Mouse (Mus musculus): ENCODE measurements around the gene Lca5. TPM values are rescaled to one million over a fixed set of nuclear protein-coding genes. Genes with fewer than 3 reads are reported as not detected.

Lca5 gene
- polyA plus RNA-seq, 1 experiment from 2014 or later, result 2.9 TPM

DNA sequence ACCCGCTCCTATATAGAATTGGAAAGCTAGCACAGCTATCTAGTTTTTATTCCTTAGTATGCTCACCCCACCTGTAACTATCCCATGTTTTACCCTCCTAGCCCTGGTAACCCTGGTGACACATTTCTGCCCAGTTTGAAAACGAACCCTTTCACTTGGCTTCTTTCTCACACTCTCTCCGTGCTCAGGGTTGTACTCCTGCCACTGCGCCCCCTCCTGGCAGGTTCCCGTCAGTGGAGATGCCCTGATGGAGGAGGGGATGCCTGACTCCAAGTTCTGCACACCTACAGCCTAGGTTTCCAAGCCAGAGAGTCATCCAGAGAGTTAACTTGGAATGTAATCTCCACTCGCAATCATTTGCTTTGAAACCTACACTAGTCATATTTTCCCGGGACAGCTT lies 7.3 kb downstream of the Lca5 start:
- 61% methylated on average over 7 of the region's 7 CpGs for WGBS
- ATAC-seq, result no peak
- Histone ChIP-seq H3K27ac (ENCODE audit: low read depth, low read length) (no peak overlapping the region), H3K4me1 (replicated peaks; ENCODE audit: control insufficient read depth, insufficient read depth, low read length) (no peaks in the 10 kb centered on the region), H3K27me3 (replicated peaks; ENCODE audit: control insufficient read depth, insufficient read depth, low read length) (no peaks in the 10 kb centered on the region), H3K9ac (ENCODE audit: low read depth, low read length) (no peak overlapping the region), H3K36me3 (ENCODE audit: control insufficient read depth, insufficient read depth) (no peaks in the 10 kb centered on the region), H3K4me3 (ENCODE audit: low read depth, low read length) (no peak overlapping the region), H3K9me3 (ENCODE audit: control insufficient read depth) (no peaks in the 10 kb centered on the region), H3K4me2 (replicated peaks; ENCODE audit: low read depth) (no peak overlapping the region)
- TF ChIP-seq CTCF (IDR thresholded peaks at IDR 0.05; ENCODE audit: low read depth), result peak; percentile 66

DNA sequence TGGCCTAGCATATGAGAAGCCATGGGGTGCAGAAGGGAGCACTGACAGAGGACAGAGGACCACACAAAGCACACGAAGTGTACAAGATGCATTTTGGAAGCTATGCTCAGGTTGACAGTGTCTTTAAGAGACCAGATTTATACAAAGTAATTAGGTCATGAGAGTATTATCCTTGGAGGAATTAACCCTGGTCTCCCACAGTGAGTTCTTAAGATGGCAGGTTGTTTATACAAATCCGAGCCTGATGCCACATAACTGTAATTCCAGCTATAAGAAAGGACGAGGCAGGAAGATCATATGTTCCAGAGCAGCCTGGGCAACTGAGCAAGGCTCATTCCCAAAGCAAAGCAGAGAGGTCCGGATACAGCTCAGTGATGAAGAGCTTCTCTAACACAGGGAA lies 13.0 kb downstream of the Lca5 start:
- ATAC-seq, result no peak
- no peak for TF ChIP-seq CTCF (IDR thresholded peaks at IDR 0.05; ENCODE audit: low read depth)
- 0 out of 2 replicates have a peak, but pooled peaks cover 2% of the 10 kb centered on the region for H3K9me3 ChIP-seq (ENCODE audit: control insufficient read depth)
- no peaks in the 10 kb centered on the region for H3K4me1 ChIP-seq (replicated peaks; ENCODE audit: control insufficient read depth, insufficient read depth, low read length)
- no peak overlapping the region for H3K9ac ChIP-seq (ENCODE audit: low read depth, low read length)
- no peak overlapping the region for H3K27ac ChIP-seq (ENCODE audit: low read depth, low read length)
- no peaks in the 10 kb centered on the region for H3K27me3 ChIP-seq (replicated peaks; ENCODE audit: control insufficient read depth, insufficient read depth, low read length)
- no peak overlapping the region for H3K4me3 ChIP-seq (ENCODE audit: low read depth, low read length)
- WGBS, result 77% methylated on average over 4 of the region's 4 CpGs
- no peak overlapping the region for H3K4me2 ChIP-seq (replicated peaks; ENCODE audit: low read depth)
- no peaks in the 10 kb centered on the region for H3K36me3 ChIP-seq (ENCODE audit: control insufficient read depth, insufficient read depth)

DNA sequence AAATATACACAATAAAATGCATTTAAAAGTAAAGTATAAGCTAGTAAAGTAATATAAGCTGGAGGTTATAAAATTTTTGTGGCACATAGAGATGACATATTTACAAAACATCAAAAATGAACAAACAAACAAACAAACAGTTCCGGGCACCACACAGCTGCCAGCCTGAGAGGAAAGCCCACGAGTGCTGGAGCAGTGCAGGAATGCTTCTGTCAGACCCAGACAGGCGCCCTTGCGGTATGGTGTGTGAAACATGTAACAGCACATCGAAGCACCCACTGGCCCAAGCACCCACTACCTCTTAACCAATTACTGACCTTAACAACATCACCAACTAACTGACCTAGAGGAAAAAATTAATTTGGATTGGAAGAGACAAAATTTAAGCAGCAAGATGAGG lies 22.0 kb downstream of the Lca5 start:
- Histone ChIP-seq H3K36me3 (ENCODE audit: control insufficient read depth, insufficient read depth) (no peaks in the 10 kb centered on the region), H3K4me3 (ENCODE audit: low read depth, low read length) (no peak overlapping the region), H3K4me1 (replicated peaks; ENCODE audit: control insufficient read depth, insufficient read depth, low read length) (no peaks in the 10 kb centered on the region), H3K9ac (ENCODE audit: low read depth, low read length) (no peak overlapping the region), H3K27ac (ENCODE audit: low read depth, low read length) (no peak overlapping the region), H3K4me2 (replicated peaks; ENCODE audit: low read depth) (no peak overlapping the region), H3K9me3 (ENCODE audit: control insufficient read depth) (no peaks in the 10 kb centered on the region), H3K27me3 (replicated peaks; ENCODE audit: control insufficient read depth, insufficient read depth, low read length) (no peaks in the 10 kb centered on the region)
- ATAC-seq, result no peak
- no peak for TF ChIP-seq CTCF (IDR thresholded peaks at IDR 0.05; ENCODE audit: low read depth)
- WGBS, result 78% methylated on average over 5 of the region's 5 CpGs

DNA sequence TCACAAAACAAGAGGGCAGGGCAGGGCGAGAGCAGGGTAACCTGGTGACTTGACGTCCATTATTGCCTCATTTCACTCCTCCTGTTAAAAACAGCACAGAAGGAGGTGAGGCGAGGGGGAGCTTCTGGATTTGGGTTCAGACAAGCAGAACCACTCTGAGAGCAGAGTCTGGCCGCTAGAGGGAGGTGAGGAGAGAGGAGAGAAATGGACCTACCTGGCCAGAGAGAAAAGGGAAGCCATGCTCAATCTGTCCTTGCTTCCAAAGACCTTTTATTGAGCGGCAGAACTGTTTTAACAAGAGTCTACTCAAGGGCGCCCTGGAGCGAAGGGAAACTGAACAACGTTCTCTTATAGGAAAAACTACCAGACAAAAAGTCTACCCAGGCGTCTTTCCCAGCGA lies 27.9 kb downstream of the Lca5 start:
- Histone ChIP-seq H3K36me3 (ENCODE audit: control insufficient read depth, insufficient read depth) (no peaks in the 10 kb centered on the region), H3K27ac (ENCODE audit: low read depth, low read length) (no peak overlapping the region), H3K4me3 (ENCODE audit: low read depth, low read length) (no peak overlapping the region), H3K4me1 (replicated peaks; ENCODE audit: control insufficient read depth, insufficient read depth, low read length) (no peaks in the 10 kb centered on the region), H3K4me2 (replicated peaks; ENCODE audit: low read depth) (no peak overlapping the region), H3K9me3 (ENCODE audit: control insufficient read depth) (no peaks in the 10 kb centered on the region), H3K9ac (ENCODE audit: low read depth, low read length) (no peak overlapping the region), H3K27me3 (replicated peaks; ENCODE audit: control insufficient read depth, insufficient read depth, low read length) (no peaks in the 10 kb centered on the region)
- no peak for ATAC-seq
- peak; percentile 61 for TF ChIP-seq CTCF (IDR thresholded peaks at IDR 0.05; ENCODE audit: low read depth)
- 72% methylated on average over 10 of the region's 10 CpGs for WGBS

DNA sequence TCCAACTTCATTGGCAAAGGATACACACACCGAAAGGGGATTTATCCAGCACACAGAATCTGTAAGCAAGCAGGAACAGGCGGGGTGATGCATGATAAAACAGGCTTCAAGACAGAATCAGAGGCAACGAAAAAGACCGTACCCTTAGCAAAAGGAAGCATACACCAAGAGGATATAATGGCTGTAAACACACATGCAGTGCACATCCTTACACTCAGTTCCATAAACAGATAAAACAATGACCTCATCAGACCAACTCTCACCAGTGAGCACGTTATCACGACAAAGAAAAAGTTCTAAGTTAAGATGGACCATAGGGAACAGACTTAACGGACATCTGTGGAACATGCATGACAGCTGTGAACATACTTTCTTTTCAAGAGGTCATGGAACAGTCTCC lies 35.8 kb downstream of the Lca5 start:
- WGBS, result 62% methylated on average over 7 of the region's 7 CpGs
- Histone ChIP-seq H3K27ac (ENCODE audit: low read depth, low read length) (no peak overlapping the region), H3K27me3 (replicated peaks; ENCODE audit: control insufficient read depth, insufficient read depth, low read length) (no peaks in the 10 kb centered on the region), H3K9me3 (ENCODE audit: control insufficient read depth) (no peaks in the 10 kb centered on the region), H3K4me2 (replicated peaks; ENCODE audit: low read depth) (no peak overlapping the region), H3K9ac (ENCODE audit: low read depth, low read length) (no peak overlapping the region), H3K4me1 (replicated peaks; ENCODE audit: control insufficient read depth, insufficient read depth, low read length) (no peaks in the 10 kb centered on the region), H3K4me3 (ENCODE audit: low read depth, low read length) (no peak overlapping the region), H3K36me3 (ENCODE audit: control insufficient read depth, insufficient read depth) (no peaks in the 10 kb centered on the region)
- no peak for TF ChIP-seq CTCF (IDR thresholded peaks at IDR 0.05; ENCODE audit: low read depth)
- ATAC-seq, result no peak

DNA sequence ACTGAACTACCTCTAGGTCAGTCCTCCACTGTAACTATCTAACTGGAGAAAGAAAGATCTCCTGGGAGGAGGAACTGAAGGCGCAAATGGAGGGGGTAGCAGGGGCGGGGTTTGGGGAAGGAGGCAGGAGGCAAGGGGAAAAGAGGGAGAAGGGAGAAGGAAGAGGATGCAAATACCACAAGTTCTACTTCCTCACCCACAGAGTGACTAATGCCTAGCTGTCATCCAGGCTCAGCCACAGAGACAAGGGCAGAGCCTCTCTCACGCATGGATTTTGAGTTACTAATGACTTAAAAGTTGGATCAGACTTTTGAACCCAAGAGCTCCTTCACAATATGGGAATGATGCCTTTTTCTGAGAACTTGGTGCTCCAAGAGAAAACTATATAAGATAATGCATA lies 40.1 kb downstream of the Lca5 start:
- Histone ChIP-seq H3K4me2 (replicated peaks; ENCODE audit: low read depth) (no peak overlapping the region), H3K36me3 (ENCODE audit: control insufficient read depth, insufficient read depth) (no peaks in the 10 kb centered on the region), H3K9ac (ENCODE audit: low read depth, low read length) (no peak overlapping the region), H3K27me3 (replicated peaks; ENCODE audit: control insufficient read depth, insufficient read depth, low read length) (no peaks in the 10 kb centered on the region), H3K9me3 (ENCODE audit: control insufficient read depth) (no peaks in the 10 kb centered on the region), H3K27ac (ENCODE audit: low read depth, low read length) (no peak overlapping the region), H3K4me3 (ENCODE audit: low read depth, low read length) (no peak overlapping the region), H3K4me1 (replicated peaks; ENCODE audit: control insufficient read depth, insufficient read depth, low read length) (no peaks in the 10 kb centered on the region)
- TF ChIP-seq CTCF (IDR thresholded peaks at IDR 0.05; ENCODE audit: low read depth), result no peak
- WGBS, result 56% methylated on average over 3 of the region's 3 CpGs
- no peak for ATAC-seq

DNA sequence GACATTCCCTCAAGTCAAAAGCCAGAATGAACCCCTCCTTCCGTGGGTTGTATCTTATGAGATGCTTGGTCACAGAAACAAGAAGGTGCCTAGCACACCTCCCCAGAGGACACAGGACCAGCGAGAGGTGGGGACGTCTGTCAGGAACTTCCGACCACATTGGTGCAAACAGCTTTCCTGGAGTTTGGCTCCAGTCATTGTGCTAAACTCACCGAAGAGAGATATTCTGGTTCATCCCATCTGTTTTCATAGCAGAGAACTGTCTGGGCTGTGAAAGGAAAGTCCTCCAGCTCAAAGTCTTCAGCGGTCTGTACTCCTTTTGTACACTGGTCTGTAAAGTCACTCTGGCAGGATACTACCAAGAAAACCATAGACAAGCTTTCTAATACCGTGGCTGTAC lies 41.5 kb downstream of the Lca5 start:
- no peak for ATAC-seq
- no peaks in the 10 kb centered on the region for H3K9me3 ChIP-seq (ENCODE audit: control insufficient read depth)
- no peaks in the 10 kb centered on the region for H3K36me3 ChIP-seq (ENCODE audit: control insufficient read depth, insufficient read depth)
- WGBS, result 93% methylated on average over 7 of the region's 7 CpGs
- no peak overlapping the region for H3K27ac ChIP-seq (ENCODE audit: low read depth, low read length)
- no peaks in the 10 kb centered on the region for H3K4me1 ChIP-seq (replicated peaks; ENCODE audit: control insufficient read depth, insufficient read depth, low read length)
- no peaks in the 10 kb centered on the region for H3K27me3 ChIP-seq (replicated peaks; ENCODE audit: control insufficient read depth, insufficient read depth, low read length)
- no peak overlapping the region for H3K4me3 ChIP-seq (ENCODE audit: low read depth, low read length)
- TF ChIP-seq CTCF (IDR thresholded peaks at IDR 0.05; ENCODE audit: low read depth), result no peak
- H3K9ac ChIP-seq (ENCODE audit: low read depth, low read length), result no peak overlapping the region
- no peak overlapping the region for H3K4me2 ChIP-seq (replicated peaks; ENCODE audit: low read depth)

Data from intestine, postnatal 0 days (tissue).